Mouse (Mus musculus) heart, postnatal 0 days (tissue): ENCODE results near the gene Fgf13.

Experiments
- CTCF ChIP-seq: IDR thresholded peaks from 2 replicates; pipeline ENCODE4 v1.5.1; 2016; ENCODE audit warnings: antibody characterized with exemption, control low read depth, low read depth
- EP300 ChIP-seq: IDR thresholded peaks from 2 replicates; pipeline ENCODE4 v1.6.1; 2016; ENCODE audit warnings: antibody characterized with exemption, low read depth

DNA sequence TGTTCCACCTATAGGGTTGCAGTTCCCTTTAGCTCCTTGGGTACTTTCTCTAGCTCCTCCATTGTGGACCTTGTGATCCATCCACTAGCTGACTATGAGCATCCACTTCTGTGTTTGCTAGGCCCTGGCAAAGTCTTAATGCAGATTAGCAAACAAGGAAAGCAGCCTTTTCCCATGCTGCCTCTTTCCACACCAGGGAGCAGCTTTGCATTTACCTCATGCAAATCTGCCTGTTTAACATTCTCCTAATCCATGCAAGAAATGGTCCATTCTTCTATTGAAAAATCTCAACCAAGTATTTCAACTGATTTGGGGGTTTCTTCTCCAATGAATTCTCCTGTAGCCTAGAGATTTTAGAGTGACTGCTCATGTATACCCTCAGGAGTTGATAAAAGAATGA, 487.4 kb downstream of the Fgf13 start:
- TF ChIP-seq CTCF (no peak), EP300 (no peak)
